Mouse (Mus musculus): Measurements from ENCODE around the gene Asb3. TPM values are rescaled to one million over a fixed set of nuclear protein-coding genes. Genes with fewer than 3 reads are reported as not detected.
"Not testable (repeated sequence)": the region's sequence is repeated elsewhere in the genome, so short reads cannot be mapped to it uniquely, and the experiment has no call there.

Gene Asb3
- polyA plus RNA-seq, 1 experiment from 2014 or later, result 31.1 TPM

DNA sequence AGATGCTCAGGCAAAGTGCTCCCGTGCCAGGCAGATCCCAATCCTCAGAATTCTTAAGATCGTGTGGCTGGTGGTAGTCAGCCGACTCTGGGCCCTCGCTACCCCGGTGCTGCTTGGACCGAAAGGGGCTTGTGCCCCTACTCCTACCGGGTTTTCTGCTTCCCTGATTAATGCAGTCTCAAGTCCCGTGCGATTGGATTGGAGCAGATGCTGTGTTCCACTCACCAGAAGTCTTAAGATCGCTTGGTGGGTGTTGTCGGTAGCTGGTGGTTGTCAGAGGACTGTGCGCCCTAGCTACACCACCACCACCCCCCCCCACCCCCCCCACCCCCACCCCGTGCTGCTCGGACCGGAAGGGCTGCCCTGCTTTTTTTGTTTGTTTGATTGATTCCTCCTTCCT lies 132.2 kb downstream of the Asb3 start:
- not testable (repeated sequence) for H3K27ac ChIP-seq (replicated peaks); H3K36me3 ChIP-seq (replicated peaks); DNase-seq (ENCODE audit: low spot score); H3K4me1 ChIP-seq; H3K4me3 ChIP-seq; H3K9me3 ChIP-seq; H3K27me3 ChIP-seq (replicated peaks; ENCODE audit: low read depth, poor library complexity, severe bottlenecking)
- 69% methylated on average over 15 of the region's 15 CpGs for WGBS

DNA sequence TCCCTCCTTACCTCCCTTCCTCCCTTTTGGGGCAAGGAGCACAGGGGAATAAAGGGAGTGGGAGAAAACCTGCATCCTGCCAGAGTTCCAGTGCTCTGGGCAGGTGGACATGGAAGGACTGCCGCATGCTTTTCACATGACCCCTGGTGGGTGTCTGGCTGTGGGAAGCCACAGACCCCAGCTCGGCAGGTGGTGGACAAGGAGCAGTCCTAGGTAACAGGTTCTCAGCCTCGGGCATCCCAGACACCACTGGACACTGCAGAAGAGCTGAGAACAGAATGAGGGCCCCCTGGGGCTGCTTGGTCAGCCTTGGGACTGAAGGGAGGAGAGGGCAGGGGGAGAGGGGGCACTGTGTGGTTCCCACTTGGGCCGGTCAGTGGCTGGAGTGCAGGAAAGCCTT lies 149.7 kb downstream of the Asb3 start:
- Histone ChIP-seq H3K36me3 (replicated peaks) (peaks cover 30% of the 10 kb centered on the region), H3K27me3 (replicated peaks; ENCODE audit: low read depth, poor library complexity, severe bottlenecking) (no peaks in the 10 kb centered on the region), H3K27ac (replicated peaks) (no peak overlapping the region), H3K9me3 (peaks cover 9% of the 10 kb centered on the region), H3K4me3 (no peak overlapping the region), H3K4me1 (no peaks in the 10 kb centered on the region)
- 90% methylated on average over 4 of the region's 4 CpGs for WGBS
- no peak for DNase-seq (ENCODE audit: low spot score)

DNA sequence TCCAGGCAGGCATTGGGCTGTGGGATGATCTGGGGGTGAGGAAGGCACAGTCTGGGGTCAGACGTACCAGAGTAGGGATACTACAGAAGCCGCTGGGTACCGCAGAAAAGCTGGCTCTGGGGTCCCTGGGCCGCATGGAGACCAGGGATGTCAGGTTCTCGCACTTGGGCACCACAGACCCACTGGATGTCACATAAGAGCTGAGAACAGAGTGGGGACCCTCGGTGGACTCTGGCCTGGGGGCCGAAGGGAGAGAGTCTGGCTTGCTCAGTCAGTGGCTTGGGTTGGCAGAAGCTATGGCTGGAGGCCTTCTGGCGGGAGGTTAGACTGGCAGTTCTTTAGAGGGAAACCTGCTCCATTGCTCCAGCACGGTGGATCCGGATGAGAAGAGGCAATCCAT lies 204.8 kb downstream of the Asb3 start:
- no peak for DNase-seq (ENCODE audit: low spot score)
- H3K27me3 ChIP-seq (replicated peaks; ENCODE audit: low read depth, poor library complexity, severe bottlenecking), result no peaks in the 10 kb centered on the region
- H3K9me3 ChIP-seq, result no peaks in the 10 kb centered on the region
- no peak overlapping the region for H3K27ac ChIP-seq (replicated peaks)
- WGBS, result 93% methylated on average over 10 of the region's 10 CpGs
- peaks cover 11% of the 10 kb centered on the region for H3K36me3 ChIP-seq (replicated peaks)
- no peak overlapping the region for H3K4me3 ChIP-seq
- 0 out of 2 replicates have a peak, but pooled peaks cover 3% of the 10 kb centered on the region for H3K4me1 ChIP-seq

DNA sequence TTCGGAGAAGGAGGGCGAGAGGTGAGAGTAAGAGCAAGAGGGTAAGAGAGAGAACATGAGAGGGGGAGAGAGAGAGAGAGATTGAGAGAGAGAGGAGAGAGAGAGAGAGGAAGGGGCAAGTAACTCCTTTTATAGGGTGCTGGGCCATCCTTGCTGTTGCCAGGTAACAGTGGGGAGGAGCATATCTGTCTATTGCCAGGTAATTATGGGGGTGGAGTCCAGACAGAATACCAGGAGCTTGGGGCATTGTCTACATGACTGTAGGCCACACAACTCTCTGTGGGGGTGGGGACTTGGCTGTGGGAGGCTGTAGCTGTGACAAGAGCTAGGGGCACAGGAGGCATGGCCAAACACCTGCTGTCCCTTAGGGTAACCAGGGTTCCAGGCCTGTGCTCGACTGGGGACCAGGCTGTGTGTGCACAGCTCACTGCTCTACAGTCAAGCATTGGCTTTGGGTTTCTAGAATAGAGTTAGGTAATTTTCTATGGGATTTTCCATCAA lies 205.3 kb downstream of the Asb3 start:
- WGBS, result 78% methylated on average over 3 of the region's 3 CpGs
- Histone ChIP-seq H3K4me1 (0 out of 2 replicates have a peak, but pooled peaks cover 3% of the 10 kb centered on the region), H3K27me3 (replicated peaks; ENCODE audit: low read depth, poor library complexity, severe bottlenecking) (no peaks in the 10 kb centered on the region)

DNA sequence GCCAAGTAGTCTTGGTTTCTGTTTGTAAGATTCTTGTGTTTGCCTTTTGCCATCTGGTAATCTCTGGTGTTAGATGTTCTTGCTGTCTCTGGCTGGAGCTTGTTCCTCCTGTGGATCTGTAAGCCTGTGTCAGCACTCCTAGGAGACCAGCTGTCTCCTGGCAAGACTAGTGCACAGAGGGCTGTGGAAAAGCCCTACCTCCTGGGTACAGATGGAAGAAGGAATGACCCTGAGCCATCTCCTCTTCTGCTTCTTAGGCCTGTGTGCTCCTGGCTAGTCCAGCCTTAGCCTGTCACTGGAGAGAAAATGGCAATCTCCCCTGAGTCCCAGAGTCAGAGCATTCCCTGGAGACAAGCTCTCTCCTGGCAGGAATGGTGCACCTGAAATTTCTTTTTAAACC lies 214.3 kb downstream of the Asb3 start:
- DNase-seq (ENCODE audit: low spot score); H3K9me3 ChIP-seq; H3K36me3 ChIP-seq (replicated peaks); H3K27ac ChIP-seq (replicated peaks); H3K4me1 ChIP-seq; H3K4me3 ChIP-seq; H3K27me3 ChIP-seq (replicated peaks; ENCODE audit: low read depth, poor library complexity, severe bottlenecking): not testable (repeated sequence)

More for the DNA sequence above, 205.3 kb downstream of the Asb3 start:
- DNase-seq (ENCODE audit: low spot score), result no peak
- H3K4me3 ChIP-seq, result no peak overlapping the region
- no peaks in the 10 kb centered on the region for H3K9me3 ChIP-seq
- no peak overlapping the region for H3K27ac ChIP-seq (replicated peaks)
- H3K36me3 ChIP-seq (replicated peaks), result peaks cover 11% of the 10 kb centered on the region

DNA sequence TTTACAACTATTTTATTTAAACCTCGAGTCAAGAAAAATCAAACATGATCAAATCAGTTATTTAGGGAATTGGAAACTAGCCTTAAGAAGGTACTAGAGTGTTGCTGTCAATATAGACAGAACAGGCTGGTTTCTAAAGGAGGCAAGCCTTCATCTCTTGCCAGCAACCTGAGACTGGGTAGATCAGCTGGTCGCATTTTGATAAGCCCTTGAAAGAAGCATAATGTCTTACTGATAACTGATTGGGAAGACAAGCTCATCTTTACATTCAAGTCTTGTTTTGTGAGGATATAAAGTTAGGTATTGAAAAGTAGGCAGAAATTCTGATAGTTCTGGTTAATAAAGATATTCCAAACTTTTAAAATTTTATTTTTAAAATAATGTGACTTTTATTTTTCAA lies 217.0 kb downstream of the Asb3 start:
- WGBS, result 87% methylated on average over 2 of the region's 2 CpGs
- no peak for DNase-seq (ENCODE audit: low spot score)
- Histone ChIP-seq H3K27me3 (replicated peaks; ENCODE audit: low read depth, poor library complexity, severe bottlenecking) (no peaks in the 10 kb centered on the region), H3K4me1 (no peaks in the 10 kb centered on the region), H3K27ac (replicated peaks) (no peak overlapping the region), H3K4me3 (no peak overlapping the region), H3K36me3 (replicated peaks) (no peaks in the 10 kb centered on the region), H3K9me3 (no peaks in the 10 kb centered on the region)

DNA sequence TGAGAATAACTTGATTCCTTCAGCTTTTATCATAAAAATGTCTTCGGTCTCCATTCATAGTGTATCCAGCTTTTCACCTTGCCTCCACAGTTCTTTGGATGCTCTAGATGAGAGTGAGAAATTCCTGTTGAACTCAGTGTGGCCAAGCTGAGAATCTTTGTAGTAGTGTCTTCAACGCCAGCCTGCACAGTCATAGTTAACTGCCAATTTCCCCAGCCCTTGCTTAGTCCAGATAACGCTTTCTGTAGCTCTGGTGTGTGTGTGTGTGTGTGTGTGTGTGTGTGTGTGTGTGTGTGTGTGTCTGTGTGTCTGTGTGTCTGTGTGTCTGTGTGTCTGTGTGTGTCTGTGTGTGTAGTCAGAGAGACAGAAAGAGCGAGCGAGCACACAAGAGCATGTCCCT lies 220.1 kb downstream of the Asb3 start:
- H3K36me3 ChIP-seq (replicated peaks), result no peaks in the 10 kb centered on the region
- H3K27me3 ChIP-seq (replicated peaks; ENCODE audit: low read depth, poor library complexity, severe bottlenecking), result no peaks in the 10 kb centered on the region
- no peak for DNase-seq (ENCODE audit: low spot score)
- H3K4me3 ChIP-seq, result no peak overlapping the region
- no peaks in the 10 kb centered on the region for H3K4me1 ChIP-seq
- H3K27ac ChIP-seq (replicated peaks), result no peak overlapping the region
- H3K9me3 ChIP-seq, result no peaks in the 10 kb centered on the region
- WGBS, result 95% methylated on average over 5 of the region's 5 CpGs

DNA sequence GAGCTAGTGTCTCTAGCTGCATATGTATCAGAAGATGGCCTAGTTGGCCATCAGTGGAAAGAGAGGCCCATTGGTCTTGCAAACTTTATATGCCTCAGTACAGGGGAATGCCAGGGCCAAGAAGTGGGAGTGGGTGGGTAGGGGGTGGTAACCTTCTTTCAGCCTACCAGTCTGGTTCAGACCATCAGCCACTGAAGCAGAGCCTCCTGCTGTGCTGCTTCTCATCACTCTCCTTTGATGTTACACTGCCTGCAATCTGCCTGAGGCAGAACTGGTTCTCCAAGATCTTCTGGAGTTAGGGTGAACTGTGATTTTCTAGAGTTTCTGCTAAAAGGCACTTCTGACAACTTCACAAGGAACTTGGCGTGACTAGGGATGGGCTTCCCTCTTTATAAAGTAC lies 241.7 kb downstream of the Asb3 start:
- not testable (repeated sequence) for DNase-seq (ENCODE audit: low spot score); H3K27me3 ChIP-seq (replicated peaks; ENCODE audit: low read depth, poor library complexity, severe bottlenecking)
- 71% methylated on average over 1 of the region's 1 CpGs for WGBS

DNA sequence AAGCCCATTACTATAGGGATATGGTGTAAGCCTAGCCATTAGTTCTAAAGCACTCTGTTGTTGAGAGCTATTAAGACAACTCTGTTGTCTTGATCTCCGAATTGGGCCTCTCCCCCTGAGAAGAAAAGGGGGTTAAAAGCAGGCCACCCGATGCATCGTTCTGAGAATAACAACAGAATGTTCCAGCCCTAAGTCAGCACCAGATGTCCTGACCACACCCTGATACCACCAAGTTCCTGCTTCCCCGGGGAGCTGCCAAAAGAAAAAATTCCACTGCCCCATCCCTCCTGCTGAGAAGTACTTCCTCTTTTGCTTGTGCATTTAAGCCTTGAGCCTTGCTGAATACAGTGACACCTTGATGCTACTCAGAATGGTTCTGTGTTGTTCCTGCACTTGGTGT lies 248.5 kb downstream of the Asb3 start:
- not testable (repeated sequence) for H3K9me3 ChIP-seq; H3K27me3 ChIP-seq (replicated peaks; ENCODE audit: low read depth, poor library complexity, severe bottlenecking); H3K4me1 ChIP-seq; H3K27ac ChIP-seq (replicated peaks); H3K36me3 ChIP-seq (replicated peaks); H3K4me3 ChIP-seq; DNase-seq (ENCODE audit: low spot score)
- WGBS, result 76% methylated on average over 4 of the region's 4 CpGs

More for the DNA sequence above, 241.7 kb downstream of the Asb3 start:
- not testable (repeated sequence) for H3K4me1 ChIP-seq; H3K4me3 ChIP-seq; H3K9me3 ChIP-seq; H3K36me3 ChIP-seq (replicated peaks); H3K27ac ChIP-seq (replicated peaks)

DNA sequence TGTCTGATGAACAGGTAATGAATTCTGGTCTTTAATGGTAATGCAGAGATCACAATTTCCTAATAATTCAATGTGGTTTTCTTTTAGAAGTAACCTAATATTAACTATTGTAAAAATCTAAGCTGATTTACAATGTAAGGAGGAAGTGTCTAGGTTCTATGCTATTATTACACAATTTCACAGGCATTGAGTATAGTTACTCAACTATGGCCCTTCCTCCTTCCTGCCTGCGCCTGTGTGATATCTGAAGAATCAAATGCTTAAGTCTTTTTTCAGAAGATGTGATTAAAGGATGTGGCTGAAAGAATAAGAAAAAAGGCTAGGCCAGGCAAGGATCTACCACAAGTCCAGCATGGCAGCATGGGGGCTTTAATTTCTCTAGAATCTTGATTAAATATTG lies 249.6 kb downstream of the Asb3 start:
- H3K4me1 ChIP-seq; H3K27me3 ChIP-seq (replicated peaks; ENCODE audit: low read depth, poor library complexity, severe bottlenecking); H3K9me3 ChIP-seq; DNase-seq (ENCODE audit: low spot score); H3K27ac ChIP-seq (replicated peaks); H3K4me3 ChIP-seq; H3K36me3 ChIP-seq (replicated peaks): not testable (repeated sequence)
- 79% methylated on average over 1 of the region's 1 CpGs for WGBS

DNA sequence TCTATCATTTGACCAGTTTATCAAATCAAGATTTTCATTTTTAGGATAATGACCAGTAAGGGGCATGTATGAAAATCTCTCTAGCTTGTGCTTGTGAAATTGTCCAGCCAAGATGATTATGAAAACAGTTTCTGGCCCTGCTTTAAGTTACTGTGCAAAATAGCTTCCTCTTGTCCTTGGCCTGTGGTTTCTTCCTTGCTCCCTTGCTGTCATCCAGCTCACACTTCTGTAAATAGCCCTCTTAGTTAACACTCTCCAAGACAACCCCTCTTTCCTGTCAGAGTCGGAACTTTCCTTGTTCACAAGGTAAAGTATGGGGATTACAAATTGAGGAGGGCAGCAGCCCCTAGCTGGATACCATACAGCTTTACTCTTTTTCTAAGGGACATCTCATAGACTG lies 253.2 kb downstream of the Asb3 start:
- not testable (repeated sequence) for H3K4me3 ChIP-seq; H3K4me1 ChIP-seq; H3K36me3 ChIP-seq (replicated peaks); H3K9me3 ChIP-seq; H3K27ac ChIP-seq (replicated peaks); DNase-seq (ENCODE audit: low spot score); H3K27me3 ChIP-seq (replicated peaks; ENCODE audit: low read depth, poor library complexity, severe bottlenecking)
- WGBS, result 82% methylated on average over 1 of the region's 1 CpGs

Other genes starting within 250 kb of the Asb3 start
- 5.1 and 5.3 TPM in 2 replicates for gene Acyp2, start 235.8 kb upstream of the Asb3 start, polyA plus RNA-seq (2016; fragmentation: Nextera tagmentation; extraction: Ambion mirVana)
- gene Psme4, start 113.7 kb upstream of the Asb3 start, polyA plus RNA-seq (2016; fragmentation: Nextera tagmentation; extraction: Ambion mirVana), result 28.5 and 29.5 TPM in 2 replicates
- 0.51 and 0.53 TPM in 2 replicates for gene Gpr75, start 58 bp upstream of the Asb3 start, polyA plus RNA-seq (2016; fragmentation: Nextera tagmentation; extraction: Ambion mirVana)
- gene Erlec1, start 68.9 kb downstream of the Asb3 start, polyA plus RNA-seq (2016; fragmentation: Nextera tagmentation; extraction: Ambion mirVana), result 7.3 TPM in 2 replicates
- 10.1 and 11.7 TPM in 2 replicates for gene Chac2, start 100.9 kb downstream of the Asb3 start, polyA plus RNA-seq (2016; fragmentation: Nextera tagmentation; extraction: Ambion mirVana)

Measured in embryonic facial prominence, embryonic 10.5 days (tissue).